Mouse (Mus musculus): ENCODE results near the gene Wee2.

GRCm38 (mm10) chr6:40476132-40476531, 37.2 kb downstream of the Wee2 start:
- no peak for TF ChIP-seq CTCF (IDR thresholded peaks at IDR 0.05; ENCODE audit: low read depth, low read length)
- no peak for TF ChIP-seq GATA1 (IDR thresholded peaks at IDR 0.05; ENCODE audit: borderline replicate concordance, low read length)
- TF ChIP-seq POLR2AphosphoS5 (IDR thresholded peaks at IDR 0.05; ENCODE audit: insufficient replicate concordance, low read depth, low read length): no peak
- no peak for TF ChIP-seq GATA2 (IDR thresholded peaks at IDR 0.05; ENCODE audit: borderline replicate concordance, low read depth, low read length)
- TF ChIP-seq TAL1 (conservative IDR thresholded peaks at IDR 0.05; ENCODE audit: low read depth, low read length): no peak

All from G1E (cell line).